Comparison of ENCODE assay signal across 9 mouse cellular contexts in the genomic region with DNA sequence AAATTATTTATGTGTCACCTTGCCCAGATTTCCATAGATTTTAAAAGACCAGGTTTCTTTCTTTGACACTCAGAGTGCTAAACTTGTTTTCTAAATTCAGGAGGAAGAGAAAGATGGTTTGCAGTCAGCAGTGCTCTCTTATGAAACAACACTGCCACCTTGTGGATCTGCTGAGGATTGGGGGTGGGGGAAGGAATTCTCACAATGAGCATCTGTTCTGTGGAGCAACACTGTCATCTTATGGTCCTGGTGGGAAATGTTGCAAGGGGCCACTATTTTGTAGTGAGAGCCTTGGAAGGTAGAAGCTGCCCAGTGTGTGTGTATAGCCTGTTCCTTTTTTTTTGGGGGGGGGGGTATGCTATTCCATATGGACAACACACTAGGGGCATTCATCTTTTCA. TPM values are rescaled to one million over a fixed set of nuclear protein-coding genes. Genes with fewer than 3 reads are reported as not detected.
DNase-seq lines count a peak whose midpoint lies in the region; ATAC-seq and TF ChIP-seq lines count a peak whose summit lies in the region.
"Had no signal": no experiment of that assay in that cellular context is flagged by ENCODE, and none has a peak within 500 bp of the region (broad histone marks: within the 10 kb centered on the region; RNA-seq: fewer than 3 reads in every experiment).

No protein-coding gene starts in this region.

- DNase-seq in 3T3-L1 (ENCODE audit: low read depth, low spot score) = peak; percentile 84
- peak; percentile 73 for DNase-seq in adrenal gland, postnatal 10 days
- peak; percentile 79 for DNase-seq in embryonic facial prominence, embryonic 11.5 days (ENCODE audit: low spot score)
- DNase-seq in heart, adult 2 months = peak; percentile 54 to 59
- DNase-seq in kidney, adult 8-10 months = peak; percentile 47 to 65
- peak; percentile 61 for DNase-seq in limb, embryonic 10.5 days (ENCODE audit: low spot score)
- peak; percentile 88 for DNase-seq in midbrain, embryonic 14.5 days
- peak; percentile 34 for DNase-seq in spleen, adult 12 weeks (ENCODE audit: low spot score)

- H3K27me3 ChIP-seq in embryonic facial prominence, embryonic 11.5 days (ENCODE audit: control insufficient read depth, insufficient read depth, low read length) = no peaks in the 10 kb centered on the region
- no peaks in the 10 kb centered on the region for H3K27me3 ChIP-seq in heart, adult 2 months (ENCODE audit: control insufficient read depth, insufficient read depth, low read length)
- peaks cover 5% of the 10 kb centered on the region; the same call in 1 of the 2 replicates for H3K27me3 ChIP-seq in limb, embryonic 10.5 days (ENCODE audit: low read depth, poor library complexity, severe bottlenecking)
- no peaks in the 10 kb centered on the region for H3K27me3 ChIP-seq in midbrain, embryonic 14.5 days (ENCODE audit: control insufficient read depth, insufficient read depth, low read length)
- H3K27me3 ChIP-seq: stomach, embryonic 15.5 days had no signal

- intact Hi-C loops in heart, adult 2 months (cut with DNase I) = loop anchor here (1.0 to 10.0 kb wide), 6 partner anchors 164 to 1359 kb away; partner anchors contain the start of genes Flna, Hcfc1 and Irak1

- TF ChIP-seq EP300 in heart, adult 2 months (IDR thresholded peaks at IDR 0.05; ENCODE audit: insufficient read depth, low read depth, low read length) = peak; percentile 74; the same call in 1 of the 2 replicates

- no peaks in the 10 kb centered on the region for H3K36me3 ChIP-seq in embryonic facial prominence, embryonic 11.5 days (replicated peaks; ENCODE audit: control insufficient read depth, insufficient read depth, low read depth, low read length)
- no peaks in the 10 kb centered on the region for H3K36me3 ChIP-seq in heart, adult 2 months (ENCODE audit: control insufficient read depth, insufficient read depth, low read length)
- peaks cover 15% of the 10 kb centered on the region for H3K36me3 ChIP-seq in limb, embryonic 10.5 days
- H3K36me3 ChIP-seq in midbrain, embryonic 14.5 days (ENCODE audit: control insufficient read depth, insufficient read depth, low read length) = no peaks in the 10 kb centered on the region
- H3K36me3 ChIP-seq: stomach, embryonic 15.5 days had no signal

- H3K9ac ChIP-seq in embryonic facial prominence, embryonic 11.5 days (replicated peaks; ENCODE audit: low read length) = no peak overlapping the region
- H3K9ac ChIP-seq in heart, adult 2 months (ENCODE audit: low read depth, low read length) = no peak overlapping the region
- no peak overlapping the region for H3K9ac ChIP-seq in midbrain, embryonic 14.5 days (replicated peaks; ENCODE audit: low read length)
- H3K9ac ChIP-seq: stomach, embryonic 15.5 days had no signal

- no peaks in the 10 kb centered on the region for H3K9me3 ChIP-seq in embryonic facial prominence, embryonic 11.5 days (replicated peaks; ENCODE audit: control insufficient read depth, low read length)
- no peaks in the 10 kb centered on the region for H3K9me3 ChIP-seq in limb, embryonic 10.5 days (replicated peaks)
- no peaks in the 10 kb centered on the region for H3K9me3 ChIP-seq in midbrain, embryonic 14.5 days (ENCODE audit: control insufficient read depth, low read length)
- H3K9me3 ChIP-seq: stomach, embryonic 15.5 days had no signal

- no peaks in the 10 kb centered on the region for H3K4me1 ChIP-seq in embryonic facial prominence, embryonic 11.5 days (ENCODE audit: control insufficient read depth, insufficient read depth, low read length)
- no peaks in the 10 kb centered on the region for H3K4me1 ChIP-seq in heart, adult 2 months (ENCODE audit: control insufficient read depth, insufficient read depth, low read length)
- no peaks in the 10 kb centered on the region for H3K4me1 ChIP-seq in limb, embryonic 10.5 days
- no peaks in the 10 kb centered on the region for H3K4me1 ChIP-seq in midbrain, embryonic 14.5 days (ENCODE audit: control insufficient read depth, insufficient read depth, low read length)
- H3K4me1 ChIP-seq: stomach, embryonic 15.5 days had no signal

- H3K4me2 ChIP-seq in embryonic facial prominence, embryonic 11.5 days (ENCODE audit: low read depth, low read length) = no peak overlapping the region
- H3K4me2 ChIP-seq in midbrain, embryonic 14.5 days (ENCODE audit: low read length) = no peak overlapping the region
- H3K4me2 ChIP-seq: stomach, embryonic 15.5 days had no signal

- peak; percentile 86 for TF ChIP-seq CTCF in heart, adult 2 months (IDR thresholded peaks at IDR 0.05)

- peak; percentile 39; the same call in 1 of the 2 replicates for ATAC-seq in embryonic facial prominence, embryonic 11.5 days (replicated peaks; ENCODE audit: insufficient number of reproducible peaks, low FRiP score, low TSS enrichment, low read depth)
- ATAC-seq in midbrain, embryonic 14.5 days (ENCODE audit: low FRiP score, low TSS enrichment) = peak; percentile 62; the same call in 1 of the 2 replicates

- no peaks in the 10 kb centered on the region for H3K79me2 ChIP-seq in heart, adult 2 months (replicated peaks; ENCODE audit: control insufficient read depth, insufficient read depth, low read length)

- H3K27ac ChIP-seq in embryonic facial prominence, embryonic 11.5 days (replicated peaks; ENCODE audit: low read depth, low read length) = no peak overlapping the region
- H3K27ac ChIP-seq in heart, adult 2 months = no peak overlapping the region
- H3K27ac ChIP-seq in limb, embryonic 10.5 days = no peak overlapping the region
- H3K27ac ChIP-seq in midbrain, embryonic 14.5 days (replicated peaks; ENCODE audit: low read depth, low read length) = no peak overlapping the region
- H3K27ac ChIP-seq: stomach, embryonic 15.5 days had no signal

- H3K4me3 ChIP-seq in embryonic facial prominence, embryonic 11.5 days (ENCODE audit: low read depth, low read length) = no peak overlapping the region
- H3K4me3 ChIP-seq in heart, adult 2 months = no peak overlapping the region
- no peak overlapping the region for H3K4me3 ChIP-seq in limb, embryonic 10.5 days
- no peak overlapping the region for H3K4me3 ChIP-seq in midbrain, embryonic 14.5 days (replicated peaks; ENCODE audit: low read depth, low read length)
- H3K4me3 ChIP-seq: stomach, embryonic 15.5 days had no signal

- no peak for TF ChIP-seq POLR2A in heart, adult 2 months (IDR thresholded peaks at IDR 0.05; ENCODE audit: insufficient read depth, low read depth, low read length)

RNA-seq across cellular contexts. Expression of gene G6pdx, which starts 15.6 kb away (rescaled TPM):
- 10 to 100 TPM; 75.5 to 83.1 TPM for total RNA-seq in adrenal gland, postnatal 10 days (2021)
- 54.2 and 59.2 TPM in 2 replicates for polyA plus RNA-seq in embryonic facial prominence, embryonic 11.5 days (2014; fragmentation: Nextera tagmentation; extraction: Ambion mirVana)
- 1 to 10 TPM; 6.5 to 7.1 TPM for total RNA-seq in heart, adult 2 months (2021)
- 13.1 and 13.9 TPM in 2 replicates for polyA plus RNA-seq in heart, adult 2 months (2012; rRNA removed)
- 53.8 and 54.9 TPM in 2 replicates for polyA plus RNA-seq in limb, embryonic 10.5 days (2016; fragmentation: Nextera tagmentation; extraction: Ambion mirVana)
- polyA plus RNA-seq in midbrain, embryonic 14.5 days (2014; fragmentation: Nextera tagmentation; extraction: Ambion mirVana) = 55.6 and 59.5 TPM in 2 replicates

RNA-seq across cellular contexts. Expression of gene Ikbkg, which starts 20.3 kb away (rescaled TPM):
- 10 to 100 TPM; 49.7 to 59.3 TPM for total RNA-seq in adrenal gland, postnatal 10 days (2021)
- polyA plus RNA-seq in embryonic facial prominence, embryonic 11.5 days (2014; fragmentation: Nextera tagmentation; extraction: Ambion mirVana) = 22.0 and 22.2 TPM in 2 replicates
- total RNA-seq in heart, adult 2 months (2021) = 10 to 100 TPM; 39.7 to 47.6 TPM
- 11.0 and 18.2 TPM in 2 replicates for polyA plus RNA-seq in heart, adult 2 months (2012; rRNA removed)
- 16.7 and 17.8 TPM in 2 replicates for polyA plus RNA-seq in limb, embryonic 10.5 days (2016; fragmentation: Nextera tagmentation; extraction: Ambion mirVana)
- polyA plus RNA-seq in midbrain, embryonic 14.5 days (2014; fragmentation: Nextera tagmentation; extraction: Ambion mirVana) = 17.8 and 23.9 TPM in 2 replicates

RNA-seq across cellular contexts. Expression of gene Fam3a, which starts 20.3 kb away (rescaled TPM):
- total RNA-seq in adrenal gland, postnatal 10 days (2021) = 10 to 100 TPM; 23.6 to 26.0 TPM
- polyA plus RNA-seq in embryonic facial prominence, embryonic 11.5 days (2014; fragmentation: Nextera tagmentation; extraction: Ambion mirVana) = 26.7 and 27.6 TPM in 2 replicates
- total RNA-seq in heart, adult 2 months (2021) = 10 to 100 TPM; 16.6 to 21.5 TPM
- polyA plus RNA-seq in heart, adult 2 months (2012; rRNA removed) = 29.8 and 32.4 TPM in 2 replicates
- 24.0 and 28.4 TPM in 2 replicates for polyA plus RNA-seq in limb, embryonic 10.5 days (2016; fragmentation: Nextera tagmentation; extraction: Ambion mirVana)
- polyA plus RNA-seq in midbrain, embryonic 14.5 days (2014; fragmentation: Nextera tagmentation; extraction: Ambion mirVana) = 31.0 and 33.0 TPM in 2 replicates

RNA-seq across cellular contexts. Expression of gene Slc10a3, which starts 40.2 kb away (rescaled TPM):
- 10 to 100 TPM; 12.4 to 15.9 TPM for total RNA-seq in adrenal gland, postnatal 10 days (2021)
- 11.4 and 13.6 TPM in 2 replicates for polyA plus RNA-seq in embryonic facial prominence, embryonic 11.5 days (2014; fragmentation: Nextera tagmentation; extraction: Ambion mirVana)
- 1 to 10 TPM; 5.1 to 5.8 TPM for total RNA-seq in heart, adult 2 months (2021)
- polyA plus RNA-seq in heart, adult 2 months (2012; rRNA removed) = 10.4 and 12.6 TPM in 2 replicates
- 12.2 and 13.2 TPM in 2 replicates for polyA plus RNA-seq in limb, embryonic 10.5 days (2016; fragmentation: Nextera tagmentation; extraction: Ambion mirVana)
- polyA plus RNA-seq in midbrain, embryonic 14.5 days (2014; fragmentation: Nextera tagmentation; extraction: Ambion mirVana) = 6.4 and 9.4 TPM in 2 replicates

RNA-seq across cellular contexts. Expression of gene Ubl4a, which starts 40.4 kb away (rescaled TPM):
- total RNA-seq in adrenal gland, postnatal 10 days (2021) = 10 to 100 TPM; 43.6 to 46.0 TPM
- polyA plus RNA-seq in embryonic facial prominence, embryonic 11.5 days (2014; fragmentation: Nextera tagmentation; extraction: Ambion mirVana) = 63.2 and 65.7 TPM in 2 replicates
- 10 to 100 TPM; 68.5 to 79.2 TPM for total RNA-seq in heart, adult 2 months (2021)
- 58.1 and 93.7 TPM in 2 replicates for polyA plus RNA-seq in heart, adult 2 months (2012; rRNA removed)
- polyA plus RNA-seq in limb, embryonic 10.5 days (2016; fragmentation: Nextera tagmentation; extraction: Ambion mirVana) = 57.7 and 59.8 TPM in 2 replicates
- polyA plus RNA-seq in midbrain, embryonic 14.5 days (2014; fragmentation: Nextera tagmentation; extraction: Ambion mirVana) = 66.8 and 76.0 TPM in 2 replicates

Comparison
In these comparisons a context has a peak if more than half of its experiments do, and no peak if none do; other contexts are left out.
1. DNase-seq: peak in every context shown above with its lines; median percentile 88 in midbrain, embryonic 14.5 days; 84 in 3T3-L1; 79 in embryonic facial prominence, embryonic 11.5 days; 73 in adrenal gland, postnatal 10 days; 61 in limb, embryonic 10.5 days; 56 in heart, adult 2 months; 56 in kidney, adult 8-10 months; 34 in spleen, adult 12 weeks.